Mouse (Mus musculus) bone marrow macrophage, adult 2 months (primary cell): Measurements from ENCODE around the gene Rnase11. TPM values are rescaled to one million over a fixed set of nuclear protein-coding genes. Genes with fewer than 3 reads are reported as not detected.

Experiments used
- H3K27ac ChIP-seq: 2 replicates; pipeline ENCODE4 v1.5.1; 2012; ENCODE audit warnings: low read depth, low read length; ENCODE audit not compliant: insufficient read depth
- H3K4me1 ChIP-seq: 2 replicates; pipeline ENCODE4 v1.6.1; 2012; ENCODE audit warnings: low read length; ENCODE audit not compliant: control insufficient read depth, insufficient read depth
- H3K4me3 ChIP-seq: 2 replicates; pipeline ENCODE4 v1.5.1; 2012; ENCODE audit warnings: mild to moderate bottlenecking, low read length, moderate library complexity; ENCODE audit not compliant: insufficient read depth
- CTCF ChIP-seq: IDR thresholded peaks from 2 replicates; pipeline ENCODE4 v1.5.1; 2012; ENCODE audit warnings: low read depth, mild to moderate bottlenecking, low read length, moderate library complexity
- POLR2A ChIP-seq: IDR thresholded peaks from 2 replicates; pipeline ENCODE4 v1.6.1; 2012; ENCODE audit warnings: mild to moderate bottlenecking, low read depth, low read length, borderline replicate concordance
- polyA plus RNA-seq: library from polyadenylated mRNA; stranded (reverse); fragments of >200 nt; gene quantifications from 2 replicates; pipeline ENCODE4 v1.2.4, GENCODE M21; 2012; ENCODE audit not compliant: missing spikeins, insufficient read depth, insufficient read length

Gene Rnase11
- polyA plus RNA-seq, 1 experiment: not detected

- TF ChIP-seq POLR2A (no peak), CTCF (no peak)
- Histone ChIP-seq H3K4me1 (peaks cover 10% of the 10 kb centered on the region), H3K4me3 (no peak overlapping the region), H3K27ac (no peak overlapping the region)
These were observed 31.1 kb upstream of the Rnase11 start for GRCm38 (mm10) chr14:51081035-51081434.

- no peak overlapping the region for H3K4me3 ChIP-seq
- TF ChIP-seq POLR2A (no peak), CTCF (no peak)
- peaks cover 7% of the 10 kb centered on the region for H3K4me1 ChIP-seq
- no peak overlapping the region for H3K27ac ChIP-seq
These were observed 29.2 kb upstream of the Rnase11 start for GRCm38 (mm10) chr14:51079180-51079579.

- Histone ChIP-seq H3K27ac (no peak within 1 kb of the TSS), H3K4me3 (no peak within 1 kb of the TSS), H3K4me1 (no peaks in the 10 kb centered on the region)
- TF ChIP-seq CTCF: no peak
- TF ChIP-seq POLR2A: no peak
These were observed 24.4 kb upstream of the Rnase11 start, which contains the start of gene Olfr750 for GRCm38 (mm10) chr14:51074335-51074734. Gene Olfr750 (minus strand): TSS chr14:51074435.

- peaks cover 5% of the 10 kb centered on the region for H3K4me1 ChIP-seq
- H3K27ac ChIP-seq: no peak overlapping the region
- H3K4me3 ChIP-seq: no peak overlapping the region
- no peak for TF ChIP-seq POLR2A
- TF ChIP-seq CTCF: no peak
These were observed 19.7 kb upstream of the Rnase11 start for GRCm38 (mm10) chr14:51069617-51070016.

- TF ChIP-seq POLR2A (no peak), CTCF (no peak)
- no peak overlapping the region for H3K27ac ChIP-seq
- H3K4me1 ChIP-seq: peaks cover 5% of the 10 kb centered on the region
- H3K4me3 ChIP-seq: no peak overlapping the region
These were observed 19.0 kb upstream of the Rnase11 start for GRCm38 (mm10) chr14:51068956-51069355.

GRCm38 (mm10) chr14:51060761-51061160 is 10.8 kb upstream of the Rnase11 start:
- TF ChIP-seq CTCF (no peak), POLR2A (no peak)
- Histone ChIP-seq H3K27ac (no peak overlapping the region), H3K4me1 (peaks cover 6% of the 10 kb centered on the region), H3K4me3 (no peak overlapping the region)

GRCm38 (mm10) chr14:51057401-51057831 is 7.5 kb upstream of the Rnase11 start, which contains the start of gene Rnase12:
Gene Rnase12 (minus strand): TSS chr14:51057661.
- Histone ChIP-seq H3K27ac (no peak within 1 kb of the TSS), H3K4me1 (peaks cover 1% of the 10 kb centered on the region; the same call in 1 of the 2 replicates), H3K4me3 (no peak within 1 kb of the TSS)
- TF ChIP-seq CTCF (no peak), POLR2A (no peak)

GRCm38 (mm10) chr14:51054243-51055237 is 4.6 kb upstream of the Rnase11 start:
- no peak overlapping the region for H3K27ac ChIP-seq
- no peak for TF ChIP-seq CTCF
- no peak for TF ChIP-seq POLR2A
- no peak overlapping the region for H3K4me3 ChIP-seq
- no peaks in the 10 kb centered on the region for H3K4me1 ChIP-seq

GRCm38 (mm10) chr14:51053176-51053575 is 3.2 kb upstream of the Rnase11 start:
- TF ChIP-seq CTCF (no peak), POLR2A (no peak)
- peaks cover 1% of the 10 kb centered on the region for H3K4me1 ChIP-seq

GRCm38 (mm10) chr14:51051941-51052340 is 2.0 kb upstream of the Rnase11 start:
- Histone ChIP-seq H3K4me3 (no peak overlapping the region), H3K27ac (no peak overlapping the region), H3K4me1 (peaks cover 10% of the 10 kb centered on the region)
- no peak for TF ChIP-seq POLR2A
- TF ChIP-seq CTCF: no peak

More at GRCm38 (mm10) chr14:51053176-51053575, 3.2 kb upstream of the Rnase11 start:
- Histone ChIP-seq H3K4me3 (no peak overlapping the region), H3K27ac (no peak overlapping the region)
